Mouse (Mus musculus): ENCODE data around the gene Olfr1278. TPM values are rescaled to one million over a fixed set of nuclear protein-coding genes. Genes with fewer than 3 reads are reported as not detected.
"Not testable (repeated sequence)": the region's sequence is repeated elsewhere in the genome, so short reads cannot be mapped to it uniquely, and the experiment has no call there.

Olfr1278 gene
- polyA plus RNA-seq (2015; fragmentation: Nextera tagmentation; extraction: Ambion mirVana): not detected in 2 replicates

- H3K9me3 ChIP-seq (ENCODE audit: low read length): no peaks in the 10 kb centered on the region
- H3K4me2 ChIP-seq (replicated peaks; ENCODE audit: low read depth, low read length): no peak within 1 kb of the TSS
- no peaks in the 10 kb centered on the region for H3K4me1 ChIP-seq (ENCODE audit: insufficient read depth, low read depth, low read length)
- DNase-seq (ENCODE audit: low spot score) (no peak), ATAC-seq (no peak)
- no peak within 1 kb of the TSS for H3K27ac ChIP-seq (ENCODE audit: low read length)
- H3K36me3 ChIP-seq (ENCODE audit: insufficient read depth, low read length): no peaks in the 10 kb centered on the region
- H3K9ac ChIP-seq (replicated peaks; ENCODE audit: low read depth): no peak within 1 kb of the TSS
- no peaks in the 10 kb centered on the region for H3K27me3 ChIP-seq (replicated peaks; ENCODE audit: insufficient read depth, low read length)
- H3K4me3 ChIP-seq (ENCODE audit: low read depth, low read length): no peak within 1 kb of the TSS
- TF ChIP-seq CTCF (IDR thresholded peaks at IDR 0.05) (no peak), EP300 (IDR thresholded peaks at IDR 0.05) (no peak)
Observed at GRCm38 (mm10) chr2:111289836-111290235, at the start of gene Olfr1278. Gene Olfr1278 (plus strand): TSS chr2:111290136.

- Histone ChIP-seq H3K4me3 (ENCODE audit: low read depth, low read length) (no peak within 1 kb of the TSS), H3K9ac (replicated peaks; ENCODE audit: low read depth) (no peak within 1 kb of the TSS), H3K9me3 (ENCODE audit: low read length) (no peaks in the 10 kb centered on the region), H3K27me3 (replicated peaks; ENCODE audit: insufficient read depth, low read length) (no peaks in the 10 kb centered on the region), H3K27ac (ENCODE audit: low read length) (no peak within 1 kb of the TSS), H3K36me3 (ENCODE audit: insufficient read depth, low read length) (no peaks in the 10 kb centered on the region), H3K4me1 (ENCODE audit: insufficient read depth, low read depth, low read length) (no peaks in the 10 kb centered on the region), H3K4me2 (replicated peaks; ENCODE audit: low read depth, low read length) (no peak within 1 kb of the TSS)
- TF ChIP-seq CTCF (IDR thresholded peaks at IDR 0.05) (no peak), EP300 (IDR thresholded peaks at IDR 0.05) (no peak)
- ATAC-seq (no peak), DNase-seq (ENCODE audit: low spot score) (no peak)
Observed at GRCm38 (mm10) chr2:111254216-111254615, 35.7 kb upstream of the Olfr1278 start, which contains the start of gene Olfr1276. Gene Olfr1276 (plus strand): TSS chr2:111254516.

GRCm38 (mm10) chr2:111274006-111274405 is 15.9 kb upstream of the Olfr1278 start, which contains the start of gene Olfr1277:
Gene Olfr1277 (minus strand): TSS chr2:111274106.
- no peak within 1 kb of the TSS for H3K4me3 ChIP-seq (ENCODE audit: low read depth, low read length)
- 67% methylated on average over 2 of the region's 2 CpGs for WGBS
- ATAC-seq (no peak), DNase-seq (ENCODE audit: low spot score) (no peak)
- H3K9ac ChIP-seq (replicated peaks; ENCODE audit: low read depth): no peak within 1 kb of the TSS
- H3K36me3 ChIP-seq (ENCODE audit: insufficient read depth, low read length): no peaks in the 10 kb centered on the region
- H3K27me3 ChIP-seq (replicated peaks; ENCODE audit: insufficient read depth, low read length): no peaks in the 10 kb centered on the region
- no peak within 1 kb of the TSS for H3K4me2 ChIP-seq (replicated peaks; ENCODE audit: low read depth, low read length)
- H3K9me3 ChIP-seq (ENCODE audit: low read length): no peaks in the 10 kb centered on the region
- TF ChIP-seq CTCF (IDR thresholded peaks at IDR 0.05): no peak
- no peak for TF ChIP-seq EP300 (IDR thresholded peaks at IDR 0.05)
- no peaks in the 10 kb centered on the region for H3K4me1 ChIP-seq (ENCODE audit: insufficient read depth, low read depth, low read length)
- no peak within 1 kb of the TSS for H3K27ac ChIP-seq (ENCODE audit: low read length)

- ATAC-seq: no peak
- no peak for TF ChIP-seq CTCF (IDR thresholded peaks at IDR 0.05)
- H3K4me1 ChIP-seq (ENCODE audit: insufficient read depth, low read depth, low read length): no peaks in the 10 kb centered on the region
Observed at GRCm38 (mm10) chr2:111298541-111298940, 8.6 kb downstream of the Olfr1278 start.

GRCm38 (mm10) chr2:111300374-111300773 is 10.4 kb downstream of the Olfr1278 start, which contains the start of gene Olfr1279:
Gene Olfr1279 (plus strand): TSS chr2:111300635.
- H3K27ac ChIP-seq (ENCODE audit: low read length): no peak within 1 kb of the TSS
- H3K4me2 ChIP-seq (replicated peaks; ENCODE audit: low read depth, low read length): no peak within 1 kb of the TSS
- H3K9me3 ChIP-seq (ENCODE audit: low read length): no peaks in the 10 kb centered on the region
- ATAC-seq: no peak
- TF ChIP-seq EP300 (IDR thresholded peaks at IDR 0.05) (no peak), CTCF (IDR thresholded peaks at IDR 0.05) (no peak)
- no peak within 1 kb of the TSS for H3K9ac ChIP-seq (replicated peaks; ENCODE audit: low read depth)
- H3K36me3 ChIP-seq (ENCODE audit: insufficient read depth, low read length): no peaks in the 10 kb centered on the region
- no peaks in the 10 kb centered on the region for H3K27me3 ChIP-seq (replicated peaks; ENCODE audit: insufficient read depth, low read length)
- no peak within 1 kb of the TSS for H3K4me3 ChIP-seq (ENCODE audit: low read depth, low read length)
- no peaks in the 10 kb centered on the region for H3K4me1 ChIP-seq (ENCODE audit: insufficient read depth, low read depth, low read length)
- no peak for DNase-seq (ENCODE audit: low spot score)

More at GRCm38 (mm10) chr2:111298541-111298940, 8.6 kb downstream of the Olfr1278 start:
- no peak for DNase-seq (ENCODE audit: low spot score)
- Histone ChIP-seq H3K27me3 (replicated peaks; ENCODE audit: insufficient read depth, low read length) (no peaks in the 10 kb centered on the region), H3K4me2 (replicated peaks; ENCODE audit: low read depth, low read length) (no peak overlapping the region), H3K9ac (replicated peaks; ENCODE audit: low read depth) (no peak overlapping the region), H3K27ac (ENCODE audit: low read length) (no peak overlapping the region), H3K36me3 (ENCODE audit: insufficient read depth, low read length) (no peaks in the 10 kb centered on the region), H3K4me3 (ENCODE audit: low read depth, low read length) (no peak overlapping the region), H3K9me3 (ENCODE audit: low read length) (no peaks in the 10 kb centered on the region)

GRCm38 (mm10) chr2:111313717-111314116 is 23.8 kb downstream of the Olfr1278 start, which contains the start of gene Olfr1280:
Gene Olfr1280 (plus strand): TSS chr2:111314017.
- Histone ChIP-seq H3K4me3 (ENCODE audit: low read depth, low read length) (no peak within 1 kb of the TSS), H3K9ac (replicated peaks; ENCODE audit: low read depth) (no peak within 1 kb of the TSS), H3K36me3 (ENCODE audit: insufficient read depth, low read length) (no peaks in the 10 kb centered on the region), H3K9me3 (ENCODE audit: low read length) (no peaks in the 10 kb centered on the region), H3K4me1 (ENCODE audit: insufficient read depth, low read depth, low read length) (no peaks in the 10 kb centered on the region), H3K27me3 (replicated peaks; ENCODE audit: insufficient read depth, low read length) (no peaks in the 10 kb centered on the region), H3K27ac (ENCODE audit: low read length) (no peak within 1 kb of the TSS), H3K4me2 (replicated peaks; ENCODE audit: low read depth, low read length) (no peak within 1 kb of the TSS)
- DNase-seq (ENCODE audit: low spot score): no peak
- ATAC-seq: no peak
- TF ChIP-seq CTCF (IDR thresholded peaks at IDR 0.05) (no peak), EP300 (IDR thresholded peaks at IDR 0.05) (no peak)

GRCm38 (mm10) chr2:111326220-111326619 is 36.3 kb downstream of the Olfr1278 start, which contains the start of gene Olfr1281:
Gene Olfr1281 (plus strand): TSS chr2:111326520.
- WGBS: 53% methylated on average over 2 of the region's 2 CpGs
- no peak for DNase-seq (ENCODE audit: low spot score)
- Histone ChIP-seq H3K36me3 (ENCODE audit: insufficient read depth, low read length) (no peaks in the 10 kb centered on the region), H3K9me3 (ENCODE audit: low read length) (no peaks in the 10 kb centered on the region), H3K27me3 (replicated peaks; ENCODE audit: insufficient read depth, low read length) (no peaks in the 10 kb centered on the region), H3K4me2 (replicated peaks; ENCODE audit: low read depth, low read length) (no peak within 1 kb of the TSS), H3K27ac (ENCODE audit: low read length) (no peak within 1 kb of the TSS), H3K9ac (replicated peaks; ENCODE audit: low read depth) (no peak within 1 kb of the TSS), H3K4me1 (ENCODE audit: insufficient read depth, low read depth, low read length) (no peaks in the 10 kb centered on the region), H3K4me3 (ENCODE audit: low read depth, low read length) (no peak within 1 kb of the TSS)
- TF ChIP-seq EP300 (IDR thresholded peaks at IDR 0.05) (no peak), CTCF (IDR thresholded peaks at IDR 0.05) (no peak)
- ATAC-seq: no peak

GRCm38 (mm10) chr2:111333721-111334120 is 43.8 kb downstream of the Olfr1278 start:
- H3K4me2 ChIP-seq (replicated peaks; ENCODE audit: low read depth, low read length); H3K4me3 ChIP-seq (ENCODE audit: low read depth, low read length); H3K9ac ChIP-seq (replicated peaks; ENCODE audit: low read depth); H3K4me1 ChIP-seq (ENCODE audit: insufficient read depth, low read depth, low read length); H3K9me3 ChIP-seq (ENCODE audit: low read length); H3K27ac ChIP-seq (ENCODE audit: low read length); DNase-seq (ENCODE audit: low spot score); H3K36me3 ChIP-seq (ENCODE audit: insufficient read depth, low read length); ATAC-seq; H3K27me3 ChIP-seq (replicated peaks; ENCODE audit: insufficient read depth, low read length): not testable (repeated sequence)
- 76% methylated on average over 5 of the region's 5 CpGs for WGBS

All from lung, postnatal 0 days (tissue).